In genomic region chr3:93445165-93445705, GRCm38 (mm10) we compare ENCODE assay signal across 7 mouse cellular contexts. TPM values are rescaled to one million over a fixed set of nuclear protein-coding genes. Genes with fewer than 3 reads are reported as not detected.
A peak's percentile ranks its signal among the peaks of the same experiment; 100 is the strongest.
DNase-seq lines count a peak whose midpoint lies in the region; ATAC-seq and TF ChIP-seq lines count a peak whose summit lies in the region.

No protein-coding gene starts in this region.

- no peak for TF ChIP-seq CTCF in E14TG2a.4 (conservative IDR thresholded peaks at IDR 0.05; ENCODE audit: low read length)

- peak overlapping the region; percentile 60 for H3K27ac ChIP-seq in forebrain, embryonic 15.5 days (replicated peaks)
- H3K27ac ChIP-seq in intestine, embryonic 14.5 days (ENCODE audit: low read depth) = peak overlapping the region; percentile 48; the same call in 1 of the 2 replicates
- H3K27ac ChIP-seq in limb, embryonic 11.5 days (replicated peaks; ENCODE audit: low read depth, low read length) = no peak overlapping the region
- H3K27ac ChIP-seq in midbrain, embryonic 14.5 days (replicated peaks; ENCODE audit: low read depth, low read length) = peak overlapping the region; percentile 72

- under 1% methylated on average over 36 of the region's 36 CpGs for WGBS in forebrain, embryonic 15.5 days
- under 1% methylated on average over 36 of the region's 36 CpGs for WGBS in intestine, embryonic 14.5 days
- under 1% methylated on average over 36 of the region's 36 CpGs for WGBS in limb, embryonic 11.5 days
- under 1% methylated on average over 36 of the region's 36 CpGs for WGBS in midbrain, embryonic 14.5 days

- H3K9ac ChIP-seq in forebrain, embryonic 15.5 days (replicated peaks) = peak overlapping the region; percentile 47
- H3K9ac ChIP-seq in intestine, embryonic 14.5 days (ENCODE audit: low read length) = peak overlapping the region; percentile 20
- peak overlapping the region; percentile 5; the same call in 1 of the 2 replicates for H3K9ac ChIP-seq in limb, embryonic 11.5 days (ENCODE audit: low read length)
- peak overlapping the region; percentile 56 for H3K9ac ChIP-seq in midbrain, embryonic 14.5 days (replicated peaks; ENCODE audit: low read length)

- DNase-seq in Muller cell, postnatal 12 days (ENCODE audit: inconsistent ontology term) = peak; percentile 42
- DNase-seq in intestine, embryonic 14.5 days (ENCODE audit: low spot score) = peak; percentile 84
- peak; percentile 60 for DNase-seq in limb, embryonic 11.5 days (ENCODE audit: low spot score)
- DNase-seq in midbrain, embryonic 14.5 days = peak; percentile 73
- DNase-seq in testis, postnatal 14 days (ENCODE audit: low spot score) = peak; percentile 5

- peak overlapping the region; percentile 73 for H3K4me3 ChIP-seq in E14TG2a.4 (replicated peaks; ENCODE audit: low read length)
- H3K4me3 ChIP-seq in forebrain, embryonic 15.5 days = peak overlapping the region; percentile 53
- peak overlapping the region; percentile 44 for H3K4me3 ChIP-seq in intestine, embryonic 14.5 days (ENCODE audit: low read depth, low read length)
- H3K4me3 ChIP-seq in limb, embryonic 11.5 days (ENCODE audit: low read depth, low read length) = peak overlapping the region; percentile 50
- peak overlapping the region; percentile 63 for H3K4me3 ChIP-seq in midbrain, embryonic 14.5 days (replicated peaks; ENCODE audit: low read depth, low read length)

- H3K36me3 ChIP-seq in E14TG2a.4 (ENCODE audit: insufficient read depth, low read length) = no peaks in the 10 kb centered on the region
- no peaks in the 10 kb centered on the region for H3K36me3 ChIP-seq in forebrain, embryonic 15.5 days
- no peaks in the 10 kb centered on the region for H3K36me3 ChIP-seq in intestine, embryonic 14.5 days (ENCODE audit: control insufficient read depth, insufficient read depth, low read length)
- no peaks in the 10 kb centered on the region for H3K36me3 ChIP-seq in limb, embryonic 11.5 days (ENCODE audit: control insufficient read depth, insufficient read depth, low read length)
- no peaks in the 10 kb centered on the region for H3K36me3 ChIP-seq in midbrain, embryonic 14.5 days (ENCODE audit: control insufficient read depth, insufficient read depth, low read length)

- H3K4me1 ChIP-seq in E14TG2a.4 (replicated peaks; ENCODE audit: low read depth, low read length) = peaks cover 34% of the 10 kb centered on the region
- peaks cover 34% of the 10 kb centered on the region for H3K4me1 ChIP-seq in forebrain, embryonic 15.5 days
- peaks cover 12% of the 10 kb centered on the region; the same call in 1 of the 2 replicates for H3K4me1 ChIP-seq in intestine, embryonic 14.5 days (replicated peaks; ENCODE audit: control insufficient read depth, insufficient read depth, low read length)
- H3K4me1 ChIP-seq in limb, embryonic 11.5 days (ENCODE audit: control insufficient read depth, insufficient read depth, low read length) = 0 out of 2 replicates have a peak, but pooled peaks cover 8% of the 10 kb centered on the region
- peaks cover 7% of the 10 kb centered on the region for H3K4me1 ChIP-seq in midbrain, embryonic 14.5 days (ENCODE audit: control insufficient read depth, insufficient read depth, low read length)

- peak overlapping the region; percentile 79 for H3K4me2 ChIP-seq in forebrain, embryonic 15.5 days (replicated peaks)
- peak overlapping the region; percentile 94 for H3K4me2 ChIP-seq in intestine, embryonic 14.5 days (ENCODE audit: low read length)
- H3K4me2 ChIP-seq in limb, embryonic 11.5 days (ENCODE audit: low read depth, severe bottlenecking) = peak overlapping the region; percentile 86
- peak overlapping the region; percentile 94 for H3K4me2 ChIP-seq in midbrain, embryonic 14.5 days (ENCODE audit: low read length)

- H3K27me3 ChIP-seq in E14TG2a.4 (ENCODE audit: insufficient read depth, low read length) = peaks cover 76% of the 10 kb centered on the region
- H3K27me3 ChIP-seq in forebrain, embryonic 15.5 days = peaks cover 39% of the 10 kb centered on the region
- H3K27me3 ChIP-seq in intestine, embryonic 14.5 days (replicated peaks; ENCODE audit: control insufficient read depth, insufficient read depth, low read length) = peaks cover 46% of the 10 kb centered on the region
- peaks cover 37% of the 10 kb centered on the region for H3K27me3 ChIP-seq in limb, embryonic 11.5 days (ENCODE audit: control insufficient read depth, insufficient read depth, low read length)
- peaks cover 47% of the 10 kb centered on the region for H3K27me3 ChIP-seq in midbrain, embryonic 14.5 days (ENCODE audit: control insufficient read depth, insufficient read depth, low read length)

- H3K9me3 ChIP-seq in E14TG2a.4 (ENCODE audit: low read length) = no peaks in the 10 kb centered on the region
- no peaks in the 10 kb centered on the region for H3K9me3 ChIP-seq in forebrain, embryonic 15.5 days
- H3K9me3 ChIP-seq in intestine, embryonic 14.5 days (ENCODE audit: control insufficient read depth, low read length) = no peaks in the 10 kb centered on the region
- H3K9me3 ChIP-seq in limb, embryonic 11.5 days (ENCODE audit: control insufficient read depth, low read length) = no peaks in the 10 kb centered on the region
- no peaks in the 10 kb centered on the region for H3K9me3 ChIP-seq in midbrain, embryonic 14.5 days (ENCODE audit: control insufficient read depth, low read length)

- ATAC-seq in forebrain, embryonic 15.5 days (replicated peaks) = peak; percentile 12
- no peak for ATAC-seq in intestine, embryonic 14.5 days (replicated peaks; ENCODE audit: low FRiP score, low TSS enrichment, low read depth)
- ATAC-seq in limb, embryonic 11.5 days (ENCODE audit: insufficient number of reproducible peaks, low FRiP score, low TSS enrichment, low read depth) = 0 out of 2 replicates have a peak, but pooled peaks have one; percentile 15
- ATAC-seq in midbrain, embryonic 14.5 days (ENCODE audit: low FRiP score, low TSS enrichment) = peak; percentile 12; the same call in 1 of the 2 replicates

RNA-seq across cellular contexts. Expression of gene Tchh, which starts 3.1 kb away (rescaled TPM):
- polyA plus RNA-seq in forebrain, embryonic 15.5 days (2015; fragmentation: Nextera tagmentation; extraction: Ambion mirVana) = 0.52 and 0.74 TPM in 2 replicates
- 0.97 and 1.4 TPM in 2 replicates for polyA plus RNA-seq in intestine, embryonic 14.5 days (2014; fragmentation: Nextera tagmentation; extraction: Ambion mirVana)
- 0.08 and 0.45 TPM in 2 replicates for polyA plus RNA-seq in limb, embryonic 11.5 days (2014; fragmentation: Nextera tagmentation; extraction: Ambion mirVana)
- 0.69 and 1.2 TPM in 2 replicates for polyA plus RNA-seq in midbrain, embryonic 14.5 days (2014; fragmentation: Nextera tagmentation; extraction: Ambion mirVana)

RNA-seq across cellular contexts. Expression of gene Tchhl1, which starts 23.3 kb away (rescaled TPM):
- polyA plus RNA-seq in forebrain, embryonic 15.5 days (2015; fragmentation: Nextera tagmentation; extraction: Ambion mirVana) = not detected in 2 replicates
- polyA plus RNA-seq in intestine, embryonic 14.5 days (2014; fragmentation: Nextera tagmentation; extraction: Ambion mirVana) = not detected in 2 replicates
- not detected in 2 replicates for polyA plus RNA-seq in limb, embryonic 11.5 days (2014; fragmentation: Nextera tagmentation; extraction: Ambion mirVana)
- polyA plus RNA-seq in midbrain, embryonic 14.5 days (2014; fragmentation: Nextera tagmentation; extraction: Ambion mirVana) = not detected in 2 replicates

RNA-seq across cellular contexts. Expression of gene Rptn, which starts 51.7 kb away (rescaled TPM):
- not detected in 2 replicates for polyA plus RNA-seq in forebrain, embryonic 15.5 days (2015; fragmentation: Nextera tagmentation; extraction: Ambion mirVana)
- polyA plus RNA-seq in intestine, embryonic 14.5 days (2014; fragmentation: Nextera tagmentation; extraction: Ambion mirVana) = not detected in 2 replicates
- not detected in 2 replicates for polyA plus RNA-seq in limb, embryonic 11.5 days (2014; fragmentation: Nextera tagmentation; extraction: Ambion mirVana)
- not detected in 2 replicates for polyA plus RNA-seq in midbrain, embryonic 14.5 days (2014; fragmentation: Nextera tagmentation; extraction: Ambion mirVana)

Comparison
In these comparisons a context has a peak if more than half of its experiments do, and no peak if none do; other contexts are left out.
1. DNase-seq: peak in every context shown above with its lines; median percentile 84 in intestine, embryonic 14.5 days; 73 in midbrain, embryonic 14.5 days; 60 in limb, embryonic 11.5 days; 42 in Muller cell, postnatal 12 days; 5 in testis, postnatal 14 days.
2. H3K9ac ChIP-seq: peak in every context shown above with its lines; median percentile 56 in midbrain, embryonic 14.5 days; 47 in forebrain, embryonic 15.5 days; 20 in intestine, embryonic 14.5 days; 5 in limb, embryonic 11.5 days.